Mouse (Mus musculus): Measurements from ENCODE around the gene Ucma. TPM values are rescaled to one million over a fixed set of nuclear protein-coding genes. Genes with fewer than 3 reads are reported as not detected.
A peak's percentile ranks its signal among the peaks of the same experiment; 100 is the strongest.
"Not testable (repeated sequence)": the region's sequence is repeated elsewhere in the genome, so short reads cannot be mapped to it uniquely, and the experiment has no call there.

The Ucma gene
- total RNA-seq (2021) = 1 to 10 TPM; 1.8 to 4.0 TPM
- long read RNA-seq, experiment 1, partial matches to known transcripts = 0 of 1 reads
- long read RNA-seq, experiment 1, other reads (novel, unspliced or antisense) = 0 of 1 reads
- long read RNA-seq, experiment 2, partial matches to known transcripts = 0 of 3 reads
- long read RNA-seq, experiment 2, other reads (novel, unspliced or antisense) = 1 of 3 reads

DNA sequence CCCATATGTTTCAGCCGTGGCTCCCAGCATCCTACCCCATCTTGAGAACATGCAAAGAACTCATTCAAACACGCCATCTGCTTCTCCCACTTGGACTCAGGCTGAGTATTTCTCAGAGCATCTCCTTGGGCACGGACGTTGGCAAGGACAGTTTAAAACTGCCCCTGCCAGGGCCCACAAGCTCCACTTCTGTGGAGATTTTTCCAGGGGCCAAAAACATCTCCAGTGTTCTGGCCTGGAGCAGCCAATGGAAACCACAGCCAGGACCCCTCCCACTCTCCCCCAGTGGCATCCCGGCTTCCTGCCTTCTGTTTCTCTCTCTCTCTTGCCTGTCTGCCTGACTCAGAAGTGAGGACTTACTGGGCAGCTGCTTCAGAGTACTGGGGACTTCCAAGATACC is at the start of gene Ucma:
TSS of gene Ucma (plus strand) at position 316 of the 400 bp plus-strand sequence.
- no peak within 1 kb of the TSS for H3K4me3 ChIP-seq
- peak in 1 of 2 experiments; percentile 42 for DNase-seq (ENCODE audit: low spot score in 2 of 2)
- peak within 1 kb of the TSS; percentile 11; the same call in 1 of the 2 replicates for H3K27ac ChIP-seq
- TF ChIP-seq CTCF (conservative IDR thresholded peaks at IDR 0.05) = no peak

DNA sequence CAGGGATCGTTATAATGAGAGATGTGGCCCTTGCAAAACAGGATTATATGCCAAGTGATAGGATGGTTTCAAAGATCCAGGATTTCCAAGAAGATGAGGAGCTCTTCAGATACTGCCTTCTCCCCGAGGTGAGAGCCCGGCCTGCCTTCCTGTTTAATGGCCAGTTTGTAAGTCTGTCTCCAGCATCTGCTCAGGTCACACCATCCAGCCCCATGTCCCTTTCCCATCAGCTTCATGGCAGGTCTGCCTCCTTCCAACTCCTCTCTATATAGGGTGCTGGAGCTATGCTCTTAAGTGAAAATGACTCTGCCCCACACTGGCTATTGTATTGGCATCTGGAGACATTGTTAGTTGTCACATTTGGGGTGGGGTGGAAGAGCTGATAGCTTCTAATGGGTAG is 48.5 kb upstream of the Ucma start:
- H3K27ac ChIP-seq = no peak overlapping the region
- TF ChIP-seq CTCF (conservative IDR thresholded peaks at IDR 0.05) = no peak
- DNase-seq (ENCODE audit: low spot score in 2 of 2) = no peak
- no peak overlapping the region for H3K4me3 ChIP-seq

DNA sequence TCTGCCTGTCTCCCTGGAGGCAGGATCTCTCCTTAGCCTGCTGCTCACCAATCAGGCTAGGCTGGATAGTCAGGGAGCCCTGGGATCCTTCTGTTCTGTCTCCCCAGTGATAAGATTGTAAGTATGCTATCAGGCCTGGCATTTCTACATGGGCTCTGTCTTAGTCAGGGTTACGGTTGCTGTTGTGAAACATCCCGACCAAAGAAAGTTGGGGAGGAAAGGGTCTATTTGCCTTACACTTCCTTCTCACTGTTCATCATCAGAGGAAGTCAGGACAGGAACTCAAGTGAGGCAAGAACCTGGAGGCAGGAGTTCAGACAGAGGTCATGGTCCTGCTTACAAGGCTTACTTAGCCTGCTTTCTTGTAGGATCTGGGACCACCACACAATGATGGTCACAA is 46.7 kb upstream of the Ucma start:
- Histone ChIP-seq H3K27ac (no peak overlapping the region), H3K4me3 (no peak overlapping the region)
- DNase-seq (ENCODE audit: low spot score in 2 of 2) = no peak
- no peak for TF ChIP-seq CTCF (conservative IDR thresholded peaks at IDR 0.05)

DNA sequence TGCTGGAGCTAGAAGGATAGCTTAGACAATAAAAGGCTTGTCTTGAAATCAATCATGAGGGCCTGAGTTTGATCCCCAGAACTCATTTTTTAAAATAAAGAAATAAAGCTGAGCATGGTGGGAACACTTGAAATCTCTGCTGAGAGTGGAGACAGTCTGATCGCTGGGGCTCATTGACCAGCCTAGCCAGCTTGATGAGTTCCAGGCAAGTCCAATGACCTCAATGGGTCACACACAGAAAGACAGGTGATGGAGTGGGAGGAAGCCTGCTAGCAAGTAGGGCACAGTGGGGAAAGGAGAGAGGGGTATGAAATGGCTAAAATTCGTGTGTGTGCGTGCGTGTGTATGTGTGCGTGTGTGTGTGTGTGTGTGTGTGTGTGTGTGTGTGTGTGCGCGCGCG is 41.4 kb upstream of the Ucma start:
- Histone ChIP-seq H3K27ac (no peak overlapping the region), H3K4me3 (no peak overlapping the region)
- DNase-seq (ENCODE audit: low spot score in 2 of 2) = no peak
- TF ChIP-seq CTCF (conservative IDR thresholded peaks at IDR 0.05) = no peak

DNA sequence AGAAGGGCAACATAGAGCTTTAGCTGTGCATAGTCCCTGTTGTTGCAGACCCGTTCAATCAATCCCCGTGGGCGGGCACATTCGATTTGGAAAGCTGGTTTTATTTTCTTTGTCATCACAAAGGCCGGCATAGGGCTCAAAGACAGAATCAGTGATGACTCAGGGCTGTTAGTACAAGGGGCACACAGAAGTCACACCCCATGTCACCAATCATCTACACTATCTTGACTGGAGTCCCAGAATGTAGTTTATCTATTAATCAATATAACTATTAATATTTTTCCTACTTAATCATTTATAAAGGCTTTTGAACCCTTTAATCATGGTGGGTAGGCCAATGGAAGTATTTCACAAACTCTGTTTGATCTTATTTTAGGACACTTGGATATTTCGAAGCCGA is 38.0 kb upstream of the Ucma start:
- Histone ChIP-seq H3K27ac (no peak overlapping the region), H3K4me3 (no peak overlapping the region)
- DNase-seq (ENCODE audit: low spot score in 2 of 2) = no peak
- no peak for TF ChIP-seq CTCF (conservative IDR thresholded peaks at IDR 0.05)

DNA sequence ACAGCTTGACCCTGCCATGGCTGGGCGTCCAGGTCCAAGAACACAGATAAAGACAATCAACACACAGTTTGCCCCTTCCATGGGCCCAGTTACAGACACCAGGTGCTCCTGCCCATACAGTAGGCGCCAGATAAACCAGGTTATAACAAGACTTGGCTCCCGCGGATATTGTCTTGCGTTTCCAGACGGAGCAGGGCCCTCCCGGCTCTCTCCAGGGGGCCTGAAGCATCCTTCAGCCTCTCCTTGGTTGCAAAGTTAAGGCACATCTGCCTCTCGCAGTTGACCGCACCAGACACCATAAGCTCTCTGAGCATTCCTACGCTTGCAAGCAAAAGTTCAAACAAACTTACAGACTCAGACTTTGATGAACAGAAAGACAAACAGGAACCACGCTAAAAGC is 35.1 kb upstream of the Ucma start:
- no peak overlapping the region for H3K4me3 ChIP-seq
- TF ChIP-seq CTCF (conservative IDR thresholded peaks at IDR 0.05) = no peak

GRCm38 (mm10) chr2:4949691-4950090 is 26.2 kb upstream of the Ucma start:
- H3K4me3 ChIP-seq; DNase-seq (ENCODE audit: low spot score in 2 of 2); H3K27ac ChIP-seq: not testable (repeated sequence)

More for the DNA sequence above, 35.1 kb upstream of the Ucma start:
- H3K27ac ChIP-seq = no peak overlapping the region
- no peak for DNase-seq (ENCODE audit: low spot score in 2 of 2)

GRCm38 (mm10) chr2:4950986-4951385 is 24.9 kb upstream of the Ucma start:
- H3K4me3 ChIP-seq = no peak overlapping the region
- no peak overlapping the region for H3K27ac ChIP-seq
- DNase-seq (ENCODE audit: low spot score in 2 of 2) = no peak
- no peak for TF ChIP-seq CTCF (conservative IDR thresholded peaks at IDR 0.05)

DNA sequence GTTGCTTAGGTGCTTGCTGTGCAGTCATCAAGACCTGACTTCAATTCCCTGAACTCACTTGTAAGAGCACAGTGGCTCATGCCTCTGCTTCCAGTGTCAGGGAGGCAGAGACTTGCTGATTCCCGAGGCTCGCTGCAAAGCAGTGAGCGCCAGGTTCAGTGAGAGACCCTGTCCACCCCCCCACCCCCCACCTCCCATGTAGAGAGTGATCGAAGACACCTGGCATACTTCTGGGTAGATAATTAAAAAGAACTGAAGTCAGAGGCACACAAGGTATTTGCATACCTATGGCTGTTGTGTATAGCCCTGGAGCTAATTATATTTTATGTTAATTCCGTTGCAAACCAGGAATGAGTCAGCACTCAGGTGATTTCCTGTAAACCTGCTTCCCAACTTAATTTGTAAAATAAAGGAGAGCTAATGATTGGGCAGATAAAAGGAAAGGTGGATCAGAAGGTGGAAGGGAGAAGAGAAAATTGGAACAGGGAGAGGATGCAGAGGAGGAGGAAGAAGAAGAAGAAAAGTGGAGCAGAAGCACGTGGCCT is 21.6 kb upstream of the Ucma start:
- no peak for TF ChIP-seq CTCF (conservative IDR thresholded peaks at IDR 0.05)

DNA sequence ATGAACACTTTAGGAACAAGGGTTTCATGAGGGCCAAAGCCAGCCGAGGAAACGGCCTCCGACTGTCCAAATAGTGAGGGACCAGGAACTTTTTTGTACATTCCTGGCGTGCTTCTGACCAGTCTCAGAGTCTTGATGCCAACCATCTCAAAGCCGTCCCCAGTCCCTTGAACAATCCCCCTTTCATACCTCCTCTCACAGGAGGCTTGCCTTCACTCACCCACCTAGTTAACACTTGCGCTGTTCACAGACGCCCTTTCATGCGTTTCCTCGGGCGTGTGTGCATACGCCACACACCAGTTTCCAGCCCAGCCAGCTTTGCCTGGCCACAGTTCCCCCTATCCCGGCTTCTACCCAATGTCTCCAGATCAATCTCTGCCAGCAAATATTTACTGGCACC is 17.9 kb upstream of the Ucma start:
- Histone ChIP-seq H3K4me3 (no peak overlapping the region), H3K27ac (no peak overlapping the region)
- DNase-seq (ENCODE audit: low spot score in 2 of 2) = no peak
- no peak for TF ChIP-seq CTCF (conservative IDR thresholded peaks at IDR 0.05)

More for the DNA sequence above, 21.6 kb upstream of the Ucma start:
- Histone ChIP-seq H3K27ac (no peak overlapping the region), H3K4me3 (no peak overlapping the region)
- no peak for DNase-seq (ENCODE audit: low spot score in 2 of 2)

- DNase-seq (ENCODE audit: low spot score in 2 of 2) = no peak
- no peak for TF ChIP-seq CTCF (conservative IDR thresholded peaks at IDR 0.05)
- H3K27ac ChIP-seq = no peak overlapping the region
- no peak overlapping the region for H3K4me3 ChIP-seq
Observed at GRCm38 (mm10) chr2:4967806-4968205, 8.1 kb upstream of the Ucma start.

GRCm38 (mm10) chr2:4969083-4969482 is 6.8 kb upstream of the Ucma start:
- H3K4me3 ChIP-seq = no peak overlapping the region
- no peak for TF ChIP-seq CTCF (conservative IDR thresholded peaks at IDR 0.05)
- H3K27ac ChIP-seq = no peak overlapping the region
- no peak for DNase-seq (ENCODE audit: low spot score in 2 of 2)

GRCm38 (mm10) chr2:4978091-4978490 is 2.2 kb downstream of the Ucma start:
- TF ChIP-seq CTCF (conservative IDR thresholded peaks at IDR 0.05) = no peak
- peak overlapping the region; percentile 36; the same call in 1 of the 2 replicates for H3K27ac ChIP-seq

GRCm38 (mm10) chr2:4983987-4984386 is 8.1 kb downstream of the Ucma start:
- no peak for DNase-seq (ENCODE audit: low spot score in 2 of 2)
- H3K4me3 ChIP-seq = no peak overlapping the region
- TF ChIP-seq CTCF (conservative IDR thresholded peaks at IDR 0.05) = no peak
- no peak overlapping the region for H3K27ac ChIP-seq

More at GRCm38 (mm10) chr2:4978091-4978490, 2.2 kb downstream of the Ucma start:
- peak; percentile 41 to 55 for DNase-seq (ENCODE audit: low spot score in 2 of 2)
- H3K4me3 ChIP-seq = no peak overlapping the region
